Mouse (Mus musculus) megakaryocyte, embryonic 14.5 days (primary cell): ENCODE results near the gene Degs2.

ENCODE experiments used
- FLI1 ChIP-seq: IDR thresholded peaks from 2 replicates; pipeline ENCODE4 v1.6.1; 2012; ENCODE audit warnings: low read length, inconsistent platforms, mixed read lengths
- GATA1 ChIP-seq: IDR thresholded peaks from 3 replicates; pipeline ENCODE4 v1.6.1; 2012; ENCODE audit warnings: mixed read lengths, low read length, inconsistent platforms, borderline replicate concordance

GRCm38 (mm10) chr12:108634031-108634430 lies 68.1 kb downstream of the Degs2 start:
- TF ChIP-seq GATA1 (no peak), FLI1 (no peak)
